Mouse (Mus musculus) midbrain, embryonic 11.5 days (tissue): ENCODE measurements around the gene Lin7a. TPM values are rescaled to one million over a fixed set of nuclear protein-coding genes. Genes with fewer than 3 reads are reported as not detected.

ENCODE experiments used
- ATAC-seq: fragments of 200-750 bp; cut with Nextera tagmentation; 2 replicates; pipeline ENCODE4 v1.8.0; 2017; ENCODE audit warnings: moderate TSS enrichment, moderate library complexity; ENCODE audit not compliant: low FRiP score
- DNase-seq: peaks from one replicate; pipeline ENCODE4 v3.0.0; 2015; ENCODE audit warnings: low spot score; ENCODE audit errors: missing footprints
- H3K27ac ChIP-seq: fragments of 300-500 bp; sonication (generic); 2 replicates; pipeline ENCODE4 v1.5.1; 2014; ENCODE audit warnings: low read depth, low read length
- H3K27me3 ChIP-seq: fragments of 300-500 bp; sonication (generic); 2 replicates; pipeline ENCODE4 v1.6.1; 2014; ENCODE audit warnings: mild to moderate bottlenecking, low read length, moderate library complexity, mixed read lengths; ENCODE audit not compliant: control insufficient read depth, insufficient read depth
- H3K36me3 ChIP-seq: fragments of 300-500 bp; sonication (generic); 2 replicates; pipeline ENCODE4 v1.6.1; 2014; ENCODE audit warnings: mild to moderate bottlenecking, low read length, moderate library complexity, mixed read lengths; ENCODE audit not compliant: control insufficient read depth, insufficient read depth
- H3K4me1 ChIP-seq: fragments of 300-500 bp; sonication (generic); 2 replicates; pipeline ENCODE4 v1.6.1; 2014; ENCODE audit warnings: low read length; ENCODE audit not compliant: control insufficient read depth, insufficient read depth
- H3K4me2 ChIP-seq: fragments of 300-500 bp; sonication (generic); 2 replicates; pipeline ENCODE4 v1.6.1; 2014; ENCODE audit warnings: mild to moderate bottlenecking, moderate library complexity
- H3K4me3 ChIP-seq: fragments of 300-500 bp; sonication (generic); 2 replicates; pipeline ENCODE4 v1.5.1; 2014; ENCODE audit warnings: low read depth, low read length
- H3K9ac ChIP-seq: fragments of 300-500 bp; sonication (generic); 2 replicates; pipeline ENCODE4 v1.6.1; 2014; ENCODE audit warnings: low read length
- H3K9me3 ChIP-seq: fragments of 300-500 bp; sonication (generic); 2 replicates; pipeline ENCODE4 v1.6.1; 2016; ENCODE audit warnings: low read length; ENCODE audit not compliant: control insufficient read depth
- WGBS: fragments of 180-500 bp; shearing (Covaris S2); extraction: QIAGEN DNeasy Blood & Tissue Kit; methylation state at CpG from one replicate; pipeline ENCODE4 v1.1.7; 2014; 5-methylcytosine and 5-hydroxymethylcytosine counted together
- polyA plus RNA-seq: library from polyadenylated mRNA; unstranded; fragments of >200 nt; fragmentation: Nextera tagmentation; extraction: Ambion mirVana; gene quantifications from 2 replicates; pipeline ENCODE4 v1.2.1, GENCODE M21; 2014

Gene Lin7a
- 9.0 and 11.6 TPM in 2 replicates for polyA plus RNA-seq

DNA sequence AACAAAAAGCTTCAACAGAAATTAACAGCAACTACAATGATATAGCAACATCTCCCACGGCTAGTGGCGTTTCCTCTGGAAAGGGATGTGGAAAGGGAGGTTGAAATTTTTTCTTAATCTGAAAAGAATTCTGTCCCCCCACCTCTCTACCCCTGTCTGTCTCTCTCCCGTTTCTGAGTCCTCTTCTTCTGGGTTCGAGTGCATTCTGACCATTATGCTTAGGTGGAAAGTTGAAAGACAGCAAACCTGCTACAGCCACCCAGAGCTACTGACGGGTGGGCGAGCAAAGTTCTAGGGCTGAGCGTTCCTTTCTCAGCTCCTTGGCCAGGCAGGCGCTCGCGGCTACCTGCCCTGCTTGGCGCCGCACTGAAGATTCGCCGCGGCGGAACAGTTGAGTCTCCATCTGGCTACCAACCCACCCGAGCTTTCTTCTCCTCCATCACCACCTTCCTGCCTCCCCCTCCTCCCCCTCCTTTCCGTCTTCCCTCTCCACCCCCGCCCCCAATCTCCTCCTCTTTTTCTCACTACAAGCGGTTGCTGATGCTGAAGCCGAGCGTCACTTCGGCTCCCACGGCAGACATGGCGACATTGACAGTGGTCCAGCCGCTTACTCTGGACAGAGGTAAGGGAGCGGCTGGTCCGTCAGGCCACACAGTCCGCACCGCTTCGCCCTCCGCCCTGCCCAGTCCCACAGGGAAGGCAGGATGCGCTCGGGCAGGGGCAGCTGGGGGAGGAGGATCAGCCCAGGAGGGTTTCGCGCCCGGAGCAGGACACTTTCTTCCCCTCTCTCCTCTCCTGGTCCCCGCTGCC is at the start of gene Lin7a:
Gene Lin7a (plus strand): TSS at position 366 of the 810 bp plus-strand sequence.
- peak; percentile 91 for DNase-seq

DNA sequence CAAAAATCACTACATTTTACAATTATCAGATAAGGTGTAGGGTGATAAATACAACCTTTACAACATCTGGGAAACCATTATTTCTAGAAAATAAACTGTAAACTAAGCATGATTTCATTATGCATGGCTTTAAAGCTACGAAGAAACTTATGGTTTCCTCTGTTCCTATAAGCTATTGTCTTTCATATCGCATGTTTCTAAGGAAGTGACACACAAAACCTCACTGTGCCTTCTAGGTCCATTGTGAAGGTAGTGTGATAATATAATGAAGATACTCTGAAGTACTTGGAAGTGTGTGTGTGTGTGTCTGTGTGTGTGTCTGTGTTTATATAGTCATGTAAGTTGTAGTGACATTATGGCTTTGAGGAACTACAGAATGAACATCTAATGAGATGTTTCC is 49.8 kb upstream of the Lin7a start:
- Histone ChIP-seq H3K27ac (no peak overlapping the region), H3K4me3 (no peak overlapping the region), H3K36me3 (no peaks in the 10 kb centered on the region), H3K4me1 (no peaks in the 10 kb centered on the region), H3K4me2 (no peak overlapping the region), H3K9ac (no peak overlapping the region), H3K9me3 (no peaks in the 10 kb centered on the region), H3K27me3 (no peaks in the 10 kb centered on the region)
- 90% methylated on average over 2 of the region's 2 CpGs for WGBS
- DNase-seq (no peak), ATAC-seq (no peak)

More for the DNA sequence above, at the start of gene Lin7a:
- Histone ChIP-seq H3K4me1 (peaks cover 2% of the 10 kb centered on the region; the same call in 1 of the 2 replicates), H3K27ac (peak within 1 kb of the TSS; percentile 59), H3K36me3 (no peaks in the 10 kb centered on the region), H3K9ac (peak within 1 kb of the TSS; percentile 76), H3K9me3 (no peaks in the 10 kb centered on the region), H3K4me3 (peak within 1 kb of the TSS; percentile 65), H3K4me2 (peak within 1 kb of the TSS; percentile 95), H3K27me3 (peaks cover 5% of the 10 kb centered on the region)
- 2% methylated on average over 37 of the region's 38 CpGs for WGBS
- peak; percentile 78 for ATAC-seq

DNA sequence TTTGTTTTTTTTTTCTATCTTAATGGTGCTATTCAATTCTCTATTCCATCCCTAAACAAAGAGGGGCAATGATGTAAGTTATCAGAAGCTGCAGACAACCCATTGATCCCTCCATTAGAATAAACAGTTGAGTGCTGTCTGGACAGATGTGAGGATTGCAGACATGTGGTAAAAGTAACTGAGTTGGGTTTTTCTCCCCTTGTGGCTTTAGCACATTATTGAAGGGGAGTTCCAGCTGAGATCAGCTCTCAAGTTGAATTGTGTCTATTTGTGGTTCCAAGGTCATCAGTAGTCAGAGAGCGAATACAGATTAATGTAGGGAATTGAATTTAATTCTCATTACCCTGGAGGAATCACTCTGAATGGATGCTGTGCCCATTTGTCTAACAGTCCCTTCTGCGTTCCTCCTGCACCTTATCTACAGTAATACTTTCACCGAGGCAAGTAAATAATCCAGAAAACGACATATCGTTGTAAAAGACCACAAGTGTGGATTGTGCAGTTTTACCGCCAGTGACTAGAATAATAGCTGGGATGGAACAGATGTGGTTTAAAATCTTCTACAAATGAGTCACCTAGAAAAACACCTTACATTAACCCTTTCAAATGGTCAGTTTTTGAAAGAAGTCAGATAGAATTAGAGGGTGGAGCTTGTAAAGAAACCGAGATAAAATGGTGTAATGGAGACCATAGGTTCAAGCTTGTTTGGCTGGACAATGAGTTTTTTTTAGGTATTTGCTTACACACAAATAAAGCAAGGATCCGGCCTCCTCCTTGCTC is 48.9 kb upstream of the Lin7a start:
- Histone ChIP-seq H3K27me3 (no peaks in the 10 kb centered on the region), H3K27ac (no peak overlapping the region), H3K4me3 (no peak overlapping the region), H3K4me1 (no peaks in the 10 kb centered on the region), H3K9me3 (no peaks in the 10 kb centered on the region), H3K9ac (no peak overlapping the region), H3K36me3 (no peaks in the 10 kb centered on the region), H3K4me2 (no peak overlapping the region)
- WGBS: 85% methylated on average over 8 of the region's 8 CpGs
- DNase-seq: no peak
- ATAC-seq: no peak

DNA sequence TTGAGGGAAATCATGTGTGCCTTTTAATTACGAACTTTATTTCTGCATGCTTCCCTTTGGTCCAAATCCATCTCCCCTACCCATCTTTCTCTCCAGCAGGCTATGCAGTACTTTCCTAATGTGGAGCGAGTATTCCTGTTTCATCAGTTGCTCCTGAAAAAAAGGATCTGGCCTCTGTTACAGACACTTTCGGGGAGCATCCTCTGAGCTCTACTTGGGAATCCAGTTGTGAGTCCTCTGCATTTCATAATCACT is 48.4 kb upstream of the Lin7a start:
- Histone ChIP-seq H3K4me1 (no peaks in the 10 kb centered on the region), H3K9ac (no peak overlapping the region), H3K4me3 (no peak overlapping the region), H3K36me3 (no peaks in the 10 kb centered on the region), H3K27ac (no peak overlapping the region), H3K9me3 (no peaks in the 10 kb centered on the region), H3K27me3 (no peaks in the 10 kb centered on the region), H3K4me2 (no peak overlapping the region)
- ATAC-seq (no peak), DNase-seq (no peak)
- WGBS: 85% methylated on average over 3 of the region's 3 CpGs

DNA sequence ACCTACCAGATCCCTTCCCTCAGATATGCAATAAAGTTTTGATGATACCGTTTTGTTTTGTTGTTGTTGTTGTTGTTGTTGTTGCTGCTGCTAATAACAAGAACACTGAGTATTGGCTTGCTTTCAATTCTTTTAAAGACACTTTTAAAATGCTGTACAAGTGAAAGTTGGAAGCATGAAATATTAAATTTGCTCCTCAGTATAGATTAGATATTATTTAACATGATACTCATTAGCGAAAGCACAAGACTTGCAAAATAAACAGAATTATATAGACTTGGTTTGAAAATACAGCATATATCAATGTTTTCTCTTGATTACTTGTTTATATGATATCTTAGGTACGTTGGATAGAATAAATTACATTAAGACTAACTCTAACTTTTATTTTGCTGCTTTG is 47.7 kb upstream of the Lin7a start:
- WGBS: 89% methylated on average over 3 of the region's 3 CpGs
- Histone ChIP-seq H3K9ac (no peak overlapping the region), H3K36me3 (no peaks in the 10 kb centered on the region), H3K9me3 (no peaks in the 10 kb centered on the region), H3K27me3 (no peaks in the 10 kb centered on the region), H3K4me1 (no peaks in the 10 kb centered on the region), H3K27ac (no peak overlapping the region), H3K4me2 (no peak overlapping the region), H3K4me3 (no peak overlapping the region)
- DNase-seq: no peak
- ATAC-seq: no peak

DNA sequence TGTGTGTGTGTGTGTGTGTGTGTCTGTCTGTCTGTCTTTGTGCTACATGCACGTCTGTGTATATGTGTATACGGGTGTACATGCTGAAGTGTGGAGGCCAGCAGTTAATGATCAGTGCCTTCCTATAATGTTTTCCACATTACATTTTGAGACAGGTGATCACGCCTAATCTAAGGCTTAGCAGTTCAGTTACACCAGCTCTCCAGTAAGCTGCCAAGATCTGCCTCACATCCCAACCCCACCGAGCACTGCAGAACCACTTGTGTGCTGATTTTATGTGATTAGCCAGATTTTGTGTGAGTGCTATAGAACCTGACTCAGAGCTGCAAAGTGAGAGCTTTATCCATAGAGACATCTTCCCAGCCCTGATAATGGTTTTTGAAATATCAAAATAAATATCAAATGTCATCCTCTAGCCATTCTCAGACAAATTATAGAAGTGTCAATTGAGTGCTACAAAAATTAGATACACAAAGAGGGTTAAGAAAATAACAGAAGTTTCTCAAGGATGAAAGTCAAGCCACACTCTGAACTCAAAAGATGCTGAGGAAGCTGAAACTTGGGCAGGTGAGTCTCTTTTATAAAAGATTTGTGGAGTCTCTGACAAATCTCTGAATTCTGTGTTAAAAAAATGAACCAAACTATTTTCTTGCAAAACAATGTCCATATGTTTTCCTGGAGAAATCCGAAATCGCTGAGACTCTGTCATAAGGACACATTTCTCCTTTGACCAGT is 46.7 kb upstream of the Lin7a start:
- no peak for ATAC-seq
- Histone ChIP-seq H3K36me3 (no peaks in the 10 kb centered on the region), H3K27ac (no peak overlapping the region), H3K27me3 (no peaks in the 10 kb centered on the region), H3K4me1 (no peaks in the 10 kb centered on the region), H3K9ac (no peak overlapping the region), H3K4me3 (no peak overlapping the region), H3K9me3 (no peaks in the 10 kb centered on the region), H3K4me2 (no peak overlapping the region)
- WGBS: 88% methylated on average over 6 of the region's 6 CpGs
- DNase-seq: no peak

DNA sequence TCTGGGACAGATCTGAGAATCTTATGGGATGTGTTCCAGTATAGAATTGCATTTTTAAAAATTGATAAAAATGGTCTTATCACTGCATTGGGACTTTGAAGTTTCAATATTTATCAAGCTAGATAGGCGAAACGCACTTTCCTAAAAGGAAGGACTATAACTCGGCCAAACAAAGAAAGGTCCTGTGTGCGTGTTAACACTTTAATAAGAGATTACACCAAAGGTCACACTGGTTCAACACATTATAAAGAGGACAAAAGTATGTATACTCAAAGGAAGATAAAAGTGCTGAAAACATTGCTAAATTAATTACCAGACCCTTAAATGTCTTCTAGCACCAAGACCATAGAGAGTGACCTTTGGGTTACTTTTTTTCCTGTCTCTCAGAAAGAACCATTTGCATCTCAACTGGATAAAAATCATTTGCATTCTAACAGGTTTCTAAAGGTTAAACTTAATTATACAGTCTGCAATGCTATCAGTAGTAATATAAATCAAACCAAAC is 46.1 kb upstream of the Lin7a start:
- H3K9ac ChIP-seq: no peak overlapping the region
- no peaks in the 10 kb centered on the region for H3K27me3 ChIP-seq
- no peak overlapping the region for H3K4me2 ChIP-seq
- no peak overlapping the region for H3K27ac ChIP-seq
- H3K4me3 ChIP-seq: no peak overlapping the region
- no peaks in the 10 kb centered on the region for H3K9me3 ChIP-seq
- no peaks in the 10 kb centered on the region for H3K4me1 ChIP-seq
- ATAC-seq (no peak), DNase-seq (no peak)
- no peaks in the 10 kb centered on the region for H3K36me3 ChIP-seq
- 54% methylated on average over 4 of the region's 4 CpGs for WGBS

DNA sequence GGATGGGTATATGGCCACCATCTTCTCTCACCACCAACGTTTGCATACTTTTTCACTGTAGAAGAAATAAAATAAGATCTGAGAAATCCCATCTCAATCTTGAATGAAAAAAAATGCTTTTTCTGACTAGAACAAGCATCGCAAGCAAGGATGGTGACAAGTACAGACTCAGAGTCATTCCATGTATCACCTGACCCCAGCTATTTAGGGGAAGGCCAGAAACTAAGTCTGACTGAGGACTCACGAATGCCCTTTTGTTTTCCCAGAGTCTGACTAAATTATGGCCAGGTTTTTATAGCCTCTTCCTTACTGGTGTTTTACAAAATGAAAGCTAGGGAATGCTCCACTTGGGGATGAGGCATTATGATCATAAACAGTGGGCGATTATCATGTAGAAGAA is 45.6 kb upstream of the Lin7a start:
- Histone ChIP-seq H3K27ac (no peak overlapping the region), H3K9ac (no peak overlapping the region), H3K9me3 (no peaks in the 10 kb centered on the region), H3K36me3 (no peaks in the 10 kb centered on the region), H3K27me3 (no peaks in the 10 kb centered on the region), H3K4me3 (no peak overlapping the region), H3K4me1 (no peaks in the 10 kb centered on the region), H3K4me2 (no peak overlapping the region)
- DNase-seq (no peak), ATAC-seq (no peak)
- 89% methylated on average over 4 of the region's 4 CpGs for WGBS

DNA sequence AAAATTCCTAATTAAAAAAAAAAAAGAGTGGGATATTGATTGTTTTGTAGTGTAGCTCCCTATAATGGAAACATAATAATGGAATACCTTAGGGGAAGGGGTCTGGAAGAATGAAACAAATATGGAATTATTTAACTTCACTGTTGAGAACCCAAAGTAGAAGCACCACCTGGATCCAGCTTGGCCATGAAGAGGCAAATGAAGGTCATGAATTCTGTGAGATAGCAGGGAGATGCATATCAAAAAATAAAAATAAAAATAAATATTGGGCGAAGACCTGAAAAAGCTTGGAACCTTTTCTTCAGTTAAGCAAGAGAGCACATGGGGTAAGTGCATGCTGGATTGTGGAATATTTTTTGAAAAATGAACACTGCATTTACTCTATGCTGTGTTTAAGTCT is 43.6 kb upstream of the Lin7a start:
- Histone ChIP-seq H3K27me3 (no peaks in the 10 kb centered on the region), H3K9ac (no peak overlapping the region), H3K36me3 (no peaks in the 10 kb centered on the region), H3K9me3 (no peaks in the 10 kb centered on the region), H3K4me3 (no peak overlapping the region), H3K4me2 (no peak overlapping the region), H3K4me1 (no peaks in the 10 kb centered on the region), H3K27ac (no peak overlapping the region)
- DNase-seq (no peak), ATAC-seq (no peak)
- 100% methylated on average over 1 of the region's 1 CpGs for WGBS
